Mouse (Mus musculus) brain, embryonic 14.5 days (tissue): ENCODE measurements around the gene Tacc2.

Experiments used
- CTCF ChIP-seq: fragments of 200-500 bp; IDR thresholded peaks from 2 replicates; pipeline ENCODE4 v1.5.1; 2012; ENCODE audit warnings: inconsistent platforms, mild to moderate bottlenecking, moderate library complexity, borderline replicate concordance; ENCODE audit not compliant: insufficient read depth, insufficient read length; ENCODE audit errors: extremely low read depth
- POLR2A ChIP-seq: fragments of 200-500 bp; IDR thresholded peaks from 2 replicates; pipeline ENCODE4 v1.6.1; 2012; ENCODE audit warnings: mild to moderate bottlenecking, inconsistent platforms, borderline replicate concordance; ENCODE audit not compliant: poor library complexity, insufficient read depth, insufficient read length, severe bottlenecking; ENCODE audit errors: extremely low read depth

DNA sequence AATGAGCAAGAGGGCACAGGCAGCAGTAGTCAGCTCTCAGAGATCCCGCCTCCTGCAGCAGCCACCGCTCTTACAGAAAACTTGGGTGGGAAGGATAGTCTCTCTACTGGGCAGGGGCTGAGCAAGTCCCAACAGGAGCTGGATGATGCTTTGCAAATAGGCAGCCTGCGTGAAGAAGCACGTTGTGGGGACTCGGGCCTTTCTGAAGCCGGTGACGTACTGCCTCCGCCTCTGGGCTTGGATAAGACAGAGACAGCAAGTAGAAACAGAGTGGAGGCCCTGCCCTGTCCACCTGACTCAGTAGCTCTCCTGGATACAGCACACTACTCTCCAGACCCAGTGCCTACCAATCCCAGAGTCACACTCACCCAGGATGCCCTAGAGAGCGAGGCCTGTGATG lies 47.1 kb downstream of the Tacc2 start:
- no peak for TF ChIP-seq POLR2A
- TF ChIP-seq CTCF: no peak
